Mouse (Mus musculus) monocyte, adult 5-6 weeks (primary cell): ENCODE data around the gene Unc45a. TPM values are rescaled to one million over a fixed set of nuclear protein-coding genes. Genes with fewer than 3 reads are reported as not detected.
A peak's percentile ranks its signal among the peaks of the same experiment; 100 is the strongest.
"Not testable (repeated sequence)": the region's sequence is repeated elsewhere in the genome, so short reads cannot be mapped to it uniquely, and the experiment has no call there.

ENCODE experiments used
- ATAC-seq: fragments of 153-309, 156-312 bp; replicated peaks from 2 replicates; pipeline ENCODE4 v1.8.0; 2017; ENCODE audit warnings: mild to moderate bottlenecking; ENCODE audit not compliant: low TSS enrichment, insufficient number of reproducible peaks, severe bottlenecking, poor library complexity, low FRiP score
- total RNA-seq: library from RNA; stranded (forward); fragments of 200-1000, 200-491, 200-594 nt; gene quantifications from 3 replicates; pipeline ENCODE4 v1.2.3, GENCODE M21; 2017

Unc45a gene
- total RNA-seq, 1 experiment from 2014 or later: 28.3 TPM

GRCm38 (mm10) chr7:80339371-80339770 lies 1.4 kb downstream of the Unc45a start:
- no peak for ATAC-seq

GRCm38 (mm10) chr7:80336932-80337331 lies 3.9 kb downstream of the Unc45a start:
- no peak for ATAC-seq

- no peak for ATAC-seq
Observed at GRCm38 (mm10) chr7:80334848-80335247, 6.0 kb downstream of the Unc45a start.

- ATAC-seq: no peak
Observed at GRCm38 (mm10) chr7:80331433-80331832, 9.4 kb downstream of the Unc45a start.

- ATAC-seq: no peak
Observed at GRCm38 (mm10) chr7:80330278-80330677, 10.5 kb downstream of the Unc45a start.

GRCm38 (mm10) chr7:80326076-80326475 lies 14.7 kb downstream of the Unc45a start:
- no peak for ATAC-seq

- no peak for ATAC-seq
Observed at GRCm38 (mm10) chr7:80325292-80325868, 15.4 kb downstream of the Unc45a start.

GRCm38 (mm10) chr7:80324816-80325119 lies 16.0 kb downstream of the Unc45a start:
- ATAC-seq: not testable (repeated sequence)

GRCm38 (mm10) chr7:80324043-80324815 lies 16.6 kb downstream of the Unc45a start, which contains the start of gene Rccd1:
Gene Rccd1 (minus strand): TSS chr7:80324454.
- ATAC-seq: peak; percentile 91

GRCm38 (mm10) chr7:80323336-80323735 lies 17.5 kb downstream of the Unc45a start:
- no peak for ATAC-seq

- no peak for ATAC-seq
Observed at GRCm38 (mm10) chr7:80319846-80320496, 20.8 kb downstream of the Unc45a start.

- no peak for ATAC-seq
Observed at GRCm38 (mm10) chr7:80318670-80319069, 22.1 kb downstream of the Unc45a start.

GRCm38 (mm10) chr7:80317439-80318115 lies 23.2 kb downstream of the Unc45a start:
- ATAC-seq: no peak

GRCm38 (mm10) chr7:80315733-80316132 lies 25.1 kb downstream of the Unc45a start:
- ATAC-seq: no peak

GRCm38 (mm10) chr7:80310771-80311170 lies 30.0 kb downstream of the Unc45a start:
- no peak for ATAC-seq

GRCm38 (mm10) chr7:80307766-80308165 lies 33.0 kb downstream of the Unc45a start:
- ATAC-seq: no peak

GRCm38 (mm10) chr7:80301522-80301921 lies 39.3 kb downstream of the Unc45a start:
- ATAC-seq: no peak

GRCm38 (mm10) chr7:80299568-80299967 lies 41.2 kb downstream of the Unc45a start:
- no peak for ATAC-seq

GRCm38 (mm10) chr7:80298754-80299153 lies 42.1 kb downstream of the Unc45a start:
- no peak for ATAC-seq
